Mouse (Mus musculus): ENCODE measurements around the gene Rnf215.

DNA sequence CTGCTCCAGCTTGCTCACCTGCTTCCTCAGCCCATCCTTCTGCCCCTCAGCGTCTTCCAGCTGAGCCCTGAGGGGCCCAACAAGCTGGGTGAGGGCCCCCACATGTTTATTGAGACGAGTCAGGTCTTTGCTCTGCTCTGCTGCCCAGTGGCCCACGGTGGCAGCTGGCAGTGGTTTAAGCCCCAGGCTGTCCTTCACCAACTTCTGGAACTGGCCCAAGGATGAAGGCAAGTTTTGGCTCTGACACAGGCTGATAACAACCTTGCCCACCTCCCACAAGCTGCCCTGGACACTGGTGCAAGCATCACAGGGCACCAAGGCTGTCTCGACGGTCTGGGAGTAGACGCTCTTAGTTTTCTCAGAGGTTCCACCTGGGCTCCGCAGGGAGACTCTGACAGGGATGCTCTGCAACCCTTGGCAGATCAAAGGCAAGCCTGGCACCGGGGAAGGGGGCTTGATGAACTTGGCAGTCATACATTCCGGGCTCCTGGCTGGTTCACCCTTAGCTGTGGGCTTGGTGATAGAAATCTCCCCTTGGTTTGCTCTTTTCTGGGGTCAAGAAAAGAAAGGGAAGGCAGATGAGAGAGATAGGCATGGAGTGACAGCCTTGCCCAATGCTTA, 13.6 kb downstream of the Rnf215 start:
- TF ChIP-seq GATA1 (IDR thresholded peaks at IDR 0.05; ENCODE audit: borderline replicate concordance, low read length) (no peak), FLI1 (IDR thresholded peaks at IDR 0.05; ENCODE audit: low read length) (no peak)
